Mouse (Mus musculus) induced T-regulatory cell, adult 2 months (primary cell): ENCODE measurements around the gene Zfp759.
"Not testable (repeated sequence)": the region's sequence is repeated elsewhere in the genome, so short reads cannot be mapped to it uniquely, and the experiment has no call there.

Experiments
- DNase-seq: peaks from one replicate; pipeline ENCODE4 v3.0.0-alpha.2; 2012; ENCODE audit warnings: low read depth

Gene Zfp759

GRCm38 (mm10) chr13:67121360-67121759 lies at the start of gene Zfp759:
Zfp759 (plus strand) TSS chr13:67121660.
- not testable (repeated sequence) for DNase-seq

- no peak for DNase-seq
Observed at GRCm38 (mm10) chr13:67072786-67073185, 48.7 kb upstream of the Zfp759 start.

GRCm38 (mm10) chr13:67077244-67077643 lies 44.2 kb upstream of the Zfp759 start:
- no peak for DNase-seq

DNA sequence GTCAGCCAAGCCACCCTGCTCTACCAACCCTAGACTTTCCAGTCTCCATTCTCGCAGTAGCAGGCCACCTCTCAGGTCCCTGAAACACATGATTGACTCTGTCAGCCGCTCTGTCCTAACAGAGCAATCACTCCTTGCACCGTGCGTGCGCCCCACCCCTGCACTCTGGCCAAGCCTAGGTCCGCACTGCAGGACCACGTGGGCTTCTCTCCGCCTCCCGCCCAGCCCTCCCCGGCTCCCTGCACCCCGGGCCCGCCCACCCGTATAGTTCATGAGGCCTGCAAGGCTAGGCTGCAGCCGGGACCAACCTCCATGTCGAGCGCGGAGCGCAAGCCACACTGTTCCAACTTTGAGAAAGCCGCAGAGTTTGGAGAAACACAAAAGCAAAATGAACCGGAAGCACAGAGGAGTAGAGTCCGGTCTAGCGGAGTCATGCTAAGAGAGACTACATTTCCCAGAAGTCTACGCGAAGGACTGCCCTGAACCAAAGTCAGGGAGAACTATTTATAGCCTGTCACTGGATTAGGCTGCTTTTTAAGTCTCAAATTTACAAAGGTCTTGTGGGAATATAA lies 40.2 kb upstream of the Zfp759 start:
- DNase-seq, result peak; percentile 81

DNA sequence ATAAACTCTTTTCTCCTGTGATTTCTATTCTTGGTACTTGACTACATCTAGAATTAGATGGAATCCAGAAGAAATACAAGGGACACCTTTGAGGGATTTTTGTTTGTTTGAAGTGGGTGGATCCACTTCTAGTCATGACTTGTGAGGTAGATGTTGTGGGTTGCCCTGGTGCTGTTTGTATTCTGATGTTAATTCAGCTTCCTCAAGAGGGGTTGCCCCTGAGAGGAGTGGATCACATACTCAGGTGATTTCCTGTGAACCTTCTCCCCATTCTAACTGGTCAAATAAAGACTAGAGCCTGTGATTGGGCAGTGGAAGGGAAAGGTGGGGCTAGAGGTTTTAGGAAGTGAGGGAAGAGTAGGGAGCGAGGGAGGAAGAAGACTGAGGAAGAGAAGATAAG lies 39.5 kb upstream of the Zfp759 start:
- DNase-seq, result peak; percentile 54

GRCm38 (mm10) chr13:67090154-67090553 lies 31.3 kb upstream of the Zfp759 start:
- no peak for DNase-seq

- no peak for DNase-seq
Observed at GRCm38 (mm10) chr13:67097876-67098275, 23.6 kb upstream of the Zfp759 start, which contains the start of gene Zfp708. Zfp708 (minus strand) TSS chr13:67097976.

DNA sequence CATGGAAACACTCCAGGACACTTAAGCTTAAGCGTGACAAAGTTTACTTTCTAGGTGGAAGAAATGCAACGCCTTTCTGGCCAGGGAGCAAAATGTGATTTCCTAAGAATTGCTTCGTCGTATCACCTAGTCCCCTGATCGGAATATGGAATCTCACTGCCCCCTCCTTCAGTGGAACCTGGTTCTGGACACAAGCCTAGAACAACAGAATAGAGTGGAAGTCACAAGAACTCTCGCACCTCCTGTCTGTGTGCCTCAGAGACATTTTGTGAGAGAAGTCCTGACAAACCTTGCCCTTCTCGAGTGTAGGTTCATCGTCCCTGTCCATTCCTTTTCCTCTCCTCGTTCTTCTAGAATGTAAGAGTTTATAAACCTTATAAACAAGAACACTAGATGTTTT lies 13.8 kb upstream of the Zfp759 start:
- no peak for DNase-seq

GRCm38 (mm10) chr13:67108194-67108820 lies 13.2 kb upstream of the Zfp759 start, which contains the start of gene Gm28557:
Gm28557 (minus strand) TSS chr13:67108604.
- DNase-seq, result peak; percentile 99

- DNase-seq, result no peak
Observed at GRCm38 (mm10) chr13:67108821-67109206, 12.6 kb upstream of the Zfp759 start.

DNA sequence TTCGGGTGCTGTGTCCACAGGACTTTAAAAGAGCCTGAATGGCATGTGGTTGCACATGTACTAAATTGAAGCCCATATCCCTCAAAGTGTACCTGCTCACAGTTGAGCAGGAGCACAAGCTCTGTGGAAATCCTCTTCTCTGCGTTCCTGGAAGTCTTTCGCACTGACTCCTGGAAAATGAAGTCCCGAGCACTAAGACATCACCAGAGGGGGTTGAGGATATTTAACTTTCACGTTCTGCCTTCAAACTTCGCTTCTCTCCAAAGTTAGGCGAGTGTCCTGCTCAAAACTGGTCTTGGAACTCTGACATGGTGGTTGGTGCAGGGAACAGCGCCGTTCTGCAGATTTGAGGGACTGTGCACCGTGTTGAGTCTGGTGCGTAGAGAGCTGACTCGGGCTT lies 9.4 kb upstream of the Zfp759 start:
- DNase-seq, result no peak

DNA sequence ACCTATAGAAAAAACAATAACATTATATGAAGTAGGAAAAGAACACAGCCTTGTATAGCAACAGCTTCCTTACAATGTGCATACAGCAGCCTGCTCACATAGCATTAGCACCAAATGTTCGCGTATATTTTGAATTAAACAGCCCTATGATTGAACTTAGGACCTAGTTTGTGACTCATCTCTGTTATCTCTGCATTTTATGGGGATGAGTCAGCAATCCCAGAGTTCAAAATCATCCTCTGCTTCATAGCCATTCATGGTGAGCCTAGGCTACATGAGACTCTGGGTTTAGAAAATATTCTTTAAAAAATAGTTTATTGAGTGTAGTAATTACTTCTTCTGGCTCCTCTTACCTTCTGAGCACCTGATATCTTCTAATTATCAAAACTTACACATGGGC lies 8.2 kb upstream of the Zfp759 start:
- no peak for DNase-seq

GRCm38 (mm10) chr13:67116163-67116562 lies 5.3 kb upstream of the Zfp759 start, which contains the start of gene Rslcan18:
Rslcan18 (minus strand) TSS chr13:67116263.
- not testable (repeated sequence) for DNase-seq

- DNase-seq, result no peak
Observed at GRCm38 (mm10) chr13:67124460-67124859, 3.0 kb downstream of the Zfp759 start.

DNA sequence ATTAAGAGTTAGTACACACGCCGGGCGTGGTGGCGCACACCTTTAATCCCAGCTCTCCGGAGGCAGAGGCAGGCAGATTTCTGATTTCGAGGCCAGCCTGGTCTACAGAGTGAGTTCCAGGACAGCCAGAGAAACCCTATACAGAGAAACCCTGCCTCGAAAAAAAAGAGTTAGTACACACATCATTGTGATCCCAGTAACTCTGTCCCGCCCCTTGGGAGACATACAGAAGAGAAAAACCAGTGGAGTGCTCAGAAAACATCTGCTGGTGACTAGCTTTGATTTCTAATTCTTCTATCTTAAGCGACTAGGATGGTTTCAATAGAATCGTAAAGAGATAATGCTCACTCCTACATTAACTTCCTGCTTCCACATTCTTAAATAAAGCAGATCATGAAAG lies 6.0 kb downstream of the Zfp759 start:
- not testable (repeated sequence) for DNase-seq

DNA sequence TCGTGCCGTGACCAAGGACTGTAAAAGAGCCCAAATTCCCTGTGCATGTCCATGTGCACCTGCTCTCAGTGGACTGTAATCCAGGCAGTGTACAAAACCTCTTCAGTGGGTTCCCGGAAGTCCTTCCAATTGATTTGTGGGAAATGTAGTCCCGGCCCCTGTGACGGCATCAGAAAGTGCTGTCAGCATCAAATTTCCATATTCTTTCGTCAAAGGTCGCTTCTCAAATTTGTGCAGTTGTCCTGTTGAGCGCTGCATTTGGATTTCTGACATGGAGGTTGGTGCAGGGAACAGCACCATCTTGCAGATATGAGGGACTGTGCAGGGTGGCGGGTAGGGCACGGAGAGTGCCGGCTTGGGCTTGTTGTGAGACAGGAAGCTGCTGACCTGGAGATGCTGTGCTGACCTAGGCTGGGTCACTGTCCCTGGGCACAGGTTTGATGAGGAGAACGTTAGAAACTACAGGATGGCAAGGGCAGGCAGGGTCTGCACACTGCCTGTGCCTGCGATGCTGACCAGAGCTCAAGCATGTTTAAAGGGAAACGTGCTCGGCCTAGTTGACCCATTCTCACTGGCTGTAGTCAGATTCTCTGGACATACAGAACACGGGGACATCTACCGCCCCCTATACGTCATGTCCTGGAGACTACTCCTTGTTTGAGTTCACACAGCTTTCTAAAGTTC lies 6.7 kb downstream of the Zfp759 start:
- peak; percentile 91 for DNase-seq

DNA sequence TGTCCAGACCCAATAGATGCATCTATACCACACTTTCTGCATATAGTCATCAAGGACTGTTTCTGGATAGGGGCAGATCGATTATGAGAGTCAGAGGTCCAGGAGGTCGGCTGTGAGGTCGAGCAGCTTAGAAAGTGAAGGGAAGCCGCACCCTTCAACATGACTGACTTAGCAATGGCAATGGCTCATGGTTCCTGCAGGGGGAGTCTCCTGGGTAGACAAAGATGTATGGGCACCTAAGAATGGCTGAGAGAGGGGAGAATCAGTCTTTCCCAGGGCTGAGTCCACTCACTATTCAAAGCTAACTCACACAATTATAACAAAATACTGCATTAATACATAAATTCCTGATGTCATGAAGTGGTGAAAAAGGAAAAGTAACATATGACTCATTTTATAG lies 44.7 kb downstream of the Zfp759 start:
- DNase-seq, result peak; percentile 10

DNA sequence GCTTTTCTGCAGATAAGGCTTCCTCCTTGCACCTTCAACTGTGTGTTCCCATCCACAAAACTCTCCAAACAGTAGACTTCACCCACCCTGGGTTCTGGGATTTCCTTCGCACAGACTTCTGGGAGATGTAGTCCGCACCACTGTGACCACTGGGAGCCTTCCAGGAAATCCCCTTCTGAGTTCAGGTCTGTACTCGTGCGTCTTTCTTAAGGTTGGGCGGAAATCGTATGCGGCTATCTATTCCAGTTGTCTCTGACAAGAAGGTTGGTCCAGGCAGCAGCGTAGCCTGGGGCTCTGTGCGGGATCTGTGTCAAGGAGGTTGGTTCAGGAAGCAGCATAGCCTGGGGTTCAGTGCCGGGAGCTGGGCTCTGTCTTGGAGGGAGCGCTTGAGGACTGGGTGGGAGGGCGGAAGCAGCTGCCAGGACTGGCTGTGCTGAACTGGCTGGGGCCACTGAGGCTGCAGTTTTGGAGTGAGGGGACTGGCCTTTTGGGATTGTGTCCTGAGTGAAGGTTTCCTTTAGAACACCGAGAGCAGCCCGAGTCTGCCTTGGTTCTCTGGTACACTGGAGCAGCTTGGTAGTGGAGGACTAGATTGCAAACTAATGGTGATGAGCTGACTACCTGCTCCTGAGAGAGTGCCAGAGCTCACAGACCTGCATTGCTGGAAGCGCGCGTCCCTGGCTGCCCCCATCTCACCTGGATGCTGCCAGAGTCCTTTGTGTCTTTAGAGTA lies 51.7 kb downstream of the Zfp759 start, which contains the start of gene Rsl1:
Gene Rsl1 (plus strand): TSS at position 192 of the 732 bp plus-strand sequence.
- peak; percentile 93 for DNase-seq

DNA sequence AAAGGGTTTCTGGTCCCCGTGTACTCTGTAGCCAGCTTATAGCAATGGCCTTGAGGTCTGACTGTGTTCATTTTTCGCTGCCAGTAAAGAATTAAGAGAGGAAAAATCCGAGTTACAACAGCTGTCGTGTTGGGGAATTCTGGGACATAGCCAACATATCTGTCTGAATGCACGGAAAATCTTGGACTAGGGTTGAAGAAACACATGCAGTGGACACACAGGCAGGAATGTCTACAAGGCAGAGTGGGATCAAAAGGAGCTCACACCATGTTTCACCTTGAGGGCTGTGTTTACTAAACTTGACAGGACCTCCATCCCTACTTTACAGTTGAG lies 52.2 kb downstream of the Zfp759 start:
- peak; percentile 27 for DNase-seq
